Mouse (Mus musculus): ENCODE measurements at regions not wholly inside any gene's neighbourhood (a gene's known extent, or its start where the extent isn't known, plus 50 kb on each side); places are given as distances from the start of the nearest gene placed in this dataset.
"Not testable (repeated sequence)": the region's sequence is repeated elsewhere in the genome, so short reads cannot be mapped to it uniquely, and the experiment has no call there.

DNA sequence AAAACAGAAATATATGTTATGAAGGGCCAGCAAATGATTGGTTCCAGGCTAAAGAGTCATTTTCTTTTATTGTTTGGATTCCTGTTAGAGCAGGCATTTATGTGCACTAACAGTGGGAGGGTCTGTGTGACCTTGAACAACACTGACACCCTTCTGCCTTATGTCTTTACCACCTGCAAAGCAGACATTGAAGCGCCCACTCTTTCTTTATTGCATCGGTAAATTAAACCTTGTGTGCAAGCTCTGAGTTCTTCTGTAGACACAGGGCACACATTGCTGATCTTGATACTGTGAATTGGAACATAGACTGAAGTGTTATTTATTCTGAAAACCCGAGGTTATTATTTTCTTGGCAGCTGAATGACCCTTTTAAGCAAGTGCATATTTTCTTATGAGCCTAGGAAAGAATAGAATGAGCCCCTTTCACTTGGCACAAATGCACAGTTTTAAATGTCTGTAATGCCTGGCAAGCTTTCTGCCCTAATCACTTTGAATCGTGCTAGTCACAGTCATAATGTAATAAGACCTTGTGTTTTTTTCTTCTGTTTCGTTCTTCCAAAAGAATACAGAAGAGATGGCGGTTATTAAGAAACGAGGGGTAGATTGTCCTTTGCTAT is 125.1 kb upstream of the Cobl start:
- no peak overlapping the region for H3K27ac ChIP-seq
- intact Hi-C loops (cut with DNase I): no loop called here
- TF ChIP-seq CTCF (IDR thresholded peaks at IDR 0.05): no peak
- no peak overlapping the region for H3K4me3 ChIP-seq
- DNase-seq (ENCODE audit: extremely low spot score in 1 of 2, low spot score in 2 of 2): no peak

DNA sequence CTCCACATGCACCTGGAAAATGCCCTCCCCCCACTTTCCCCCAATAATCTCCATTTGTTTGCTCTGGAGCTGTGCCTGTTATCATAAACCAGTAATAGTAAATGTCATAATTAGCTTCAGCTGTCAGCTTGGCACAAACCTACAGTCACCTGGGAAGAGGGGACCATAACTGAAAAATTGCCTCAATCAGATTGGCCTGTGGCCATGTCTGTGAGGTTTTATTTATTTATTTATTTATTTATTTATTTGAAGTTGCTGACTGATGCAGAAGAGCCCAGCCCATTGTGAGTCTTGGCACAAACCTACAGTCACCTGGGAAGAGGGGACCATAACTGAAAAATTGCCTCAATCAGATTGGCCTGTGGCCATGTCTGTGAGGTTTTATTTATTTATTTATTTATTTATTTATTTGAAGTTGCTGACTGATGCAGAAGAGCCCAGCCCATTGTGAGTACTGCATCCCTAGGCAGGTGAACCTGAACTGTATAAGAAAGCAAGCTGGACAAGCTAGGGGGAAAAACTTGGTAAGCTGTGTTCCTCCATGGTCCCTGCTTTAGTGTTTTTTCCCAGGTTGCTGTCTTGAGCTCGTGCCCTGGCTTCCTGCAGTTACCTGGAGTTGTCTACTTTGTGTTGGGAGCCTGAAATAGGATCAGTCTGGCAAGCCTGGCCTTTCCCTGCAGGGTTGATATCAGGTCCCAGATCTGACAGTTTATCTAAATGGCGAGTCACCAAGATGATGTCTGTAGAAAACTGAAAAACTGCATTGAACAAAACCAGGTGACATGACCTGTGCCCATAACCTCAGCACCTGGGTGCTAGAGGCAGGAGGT is 120.3 kb upstream of the Cobl start:
- H3K4me3 ChIP-seq; intact Hi-C loops (cut with DNase I); H3K27ac ChIP-seq; DNase-seq (ENCODE audit: extremely low spot score in 1 of 2, low spot score in 2 of 2): not testable (repeated sequence)

DNA sequence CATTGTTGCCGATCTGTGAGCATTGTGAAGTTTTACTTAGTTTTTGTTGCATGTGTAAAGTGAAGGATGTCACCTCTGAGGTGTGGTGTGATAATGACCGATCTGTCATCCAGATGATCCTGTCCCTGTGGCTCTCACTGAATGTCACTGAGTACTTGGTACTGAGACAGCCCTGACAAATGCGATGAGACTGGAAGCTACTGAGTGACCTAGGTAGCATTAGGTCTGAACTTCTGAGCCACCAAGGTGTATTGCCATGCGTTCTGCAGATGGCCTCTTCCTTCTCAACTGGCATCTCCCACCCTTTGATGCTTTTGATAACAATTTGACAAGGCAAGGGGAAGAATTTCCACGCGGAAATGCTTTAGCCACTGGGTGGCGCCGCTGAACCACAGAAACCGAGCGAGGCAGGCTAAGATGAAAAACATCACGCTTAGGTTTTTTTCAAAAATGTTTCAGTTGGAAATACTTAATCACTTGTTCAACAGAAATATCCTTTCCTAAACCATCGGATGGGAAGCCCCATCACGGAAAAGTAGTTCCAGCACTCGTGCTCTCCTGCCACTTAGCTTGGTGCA is 114.3 kb upstream of the Cobl start:
- intact Hi-C loops (cut with DNase I): no loop called here
- Histone ChIP-seq H3K4me3 (no peak overlapping the region), H3K27ac (no peak overlapping the region)
- peak; percentile 67 to 79 for DNase-seq (ENCODE audit: extremely low spot score in 1 of 2, low spot score in 2 of 2)
- TF ChIP-seq CTCF (IDR thresholded peaks at IDR 0.05): peak; percentile 86

DNA sequence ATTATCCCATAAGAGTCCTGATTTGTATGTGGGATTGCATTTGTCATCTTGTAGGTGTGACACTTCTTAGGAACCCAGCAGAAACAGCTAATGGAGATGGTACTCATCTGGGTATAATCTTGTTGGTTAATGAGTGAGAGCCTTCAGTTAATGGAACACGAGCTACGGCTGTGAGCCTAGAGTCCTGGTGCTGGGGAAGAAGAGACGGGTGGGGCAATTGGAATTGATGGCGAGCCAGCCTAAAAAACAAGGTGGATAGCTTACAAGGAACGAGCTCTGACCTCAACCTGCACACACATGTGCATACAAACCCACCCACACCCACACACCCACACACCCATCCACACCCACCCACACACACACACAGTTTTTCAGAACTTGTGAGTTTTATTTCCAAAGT is 94.9 kb upstream of the Cobl start:
- no peak overlapping the region for H3K27ac ChIP-seq
- no peak for DNase-seq (ENCODE audit: extremely low spot score in 1 of 2, low spot score in 2 of 2)
- no peak overlapping the region for H3K4me3 ChIP-seq
- TF ChIP-seq CTCF (IDR thresholded peaks at IDR 0.05): no peak
- intact Hi-C loops (cut with DNase I): loop anchor here (5.0 kb wide), 1 partner anchor 747 kb away; no protein-coding TSS in a partner anchor

DNA sequence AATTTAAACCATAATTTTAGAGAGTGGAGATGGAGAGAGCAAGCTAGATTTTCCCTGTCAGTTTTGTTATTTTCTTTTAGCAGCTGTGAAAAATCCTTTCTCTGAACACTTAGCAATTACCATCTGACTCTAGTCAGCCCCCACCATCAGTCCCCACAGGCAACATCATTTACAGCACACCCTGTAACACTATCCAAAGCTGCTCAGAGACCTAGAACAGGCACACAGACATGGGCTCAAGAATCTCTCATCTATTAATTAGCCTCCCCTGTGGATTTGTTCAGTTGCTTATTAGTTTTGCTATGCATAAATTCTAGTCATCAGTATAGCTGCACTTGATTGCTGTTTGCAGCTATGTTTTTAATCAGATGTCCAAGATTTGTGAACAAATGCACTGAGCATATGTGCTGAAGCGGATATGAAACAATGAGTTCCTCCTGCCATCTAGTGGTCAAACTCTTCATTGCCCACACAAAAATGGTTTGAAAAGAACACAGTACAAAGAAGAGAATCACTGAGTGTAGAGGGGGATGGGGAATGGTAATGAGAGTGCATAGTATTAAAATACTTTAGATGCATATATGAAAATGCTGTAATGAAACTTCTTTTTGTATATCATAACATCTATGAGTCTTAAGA is 94.4 kb upstream of the Cobl start:
- TF ChIP-seq CTCF (IDR thresholded peaks at IDR 0.05): peak; percentile 80
- Histone ChIP-seq H3K4me3 (no peak overlapping the region), H3K27ac (no peak overlapping the region)
- DNase-seq (ENCODE audit: extremely low spot score in 1 of 2, low spot score in 2 of 2): no peak
- intact Hi-C loops (cut with DNase I): loop anchor here (5.0 kb wide), 1 partner anchor 747 kb away; no protein-coding TSS in a partner anchor

DNA sequence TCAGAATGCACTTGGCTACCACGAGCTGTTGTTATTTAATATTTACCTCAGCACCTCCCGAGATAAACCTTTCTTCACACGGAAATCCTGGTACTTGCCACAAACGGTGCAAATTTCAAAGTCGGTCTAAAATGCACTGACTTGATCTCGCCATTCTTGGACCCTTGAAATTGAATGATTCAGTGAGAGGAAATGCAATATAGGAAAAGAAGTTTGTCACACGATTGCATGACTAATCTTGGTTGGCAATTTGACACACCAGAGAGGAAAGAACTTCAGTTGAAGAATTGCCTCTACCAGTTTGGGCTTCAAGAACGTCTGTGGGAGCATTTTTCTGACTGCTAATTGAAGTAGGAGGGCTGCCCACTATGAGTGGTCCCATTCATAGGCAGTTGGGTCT is 93.4 kb upstream of the Cobl start:
- Histone ChIP-seq H3K4me3 (no peak overlapping the region), H3K27ac (no peak overlapping the region)
- TF ChIP-seq CTCF (IDR thresholded peaks at IDR 0.05): no peak
- no peak for DNase-seq (ENCODE audit: extremely low spot score in 1 of 2, low spot score in 2 of 2)
- intact Hi-C loops (cut with DNase I): loop anchor here (5.0 kb wide), 1 partner anchor 746 kb away; no protein-coding TSS in a partner anchor

DNA sequence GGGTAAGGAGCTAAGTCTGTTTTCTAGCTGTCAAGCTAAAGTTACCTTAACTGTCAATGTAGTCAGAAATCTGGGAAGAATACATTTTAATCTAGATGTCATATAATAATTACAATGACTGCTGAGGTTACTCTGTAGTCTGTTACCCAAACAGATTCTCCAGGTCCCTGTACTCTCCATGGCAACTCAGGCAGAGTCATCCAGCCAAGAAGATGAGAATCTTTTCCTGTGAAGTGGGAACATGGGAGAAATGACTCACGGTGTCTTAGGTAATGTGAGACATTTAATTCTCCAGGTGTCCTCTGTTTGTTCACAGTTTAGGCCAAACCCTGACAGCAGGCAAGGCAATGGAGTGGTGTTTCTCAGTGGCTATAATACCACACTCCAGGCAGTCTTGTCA is 81.0 kb upstream of the Cobl start:
- Histone ChIP-seq H3K4me3 (no peak overlapping the region), H3K27ac (no peak overlapping the region)
- no peak for TF ChIP-seq CTCF (IDR thresholded peaks at IDR 0.05)
- intact Hi-C loops (cut with DNase I): no loop called here
- DNase-seq (ENCODE audit: extremely low spot score in 1 of 2, low spot score in 2 of 2): no peak

DNA sequence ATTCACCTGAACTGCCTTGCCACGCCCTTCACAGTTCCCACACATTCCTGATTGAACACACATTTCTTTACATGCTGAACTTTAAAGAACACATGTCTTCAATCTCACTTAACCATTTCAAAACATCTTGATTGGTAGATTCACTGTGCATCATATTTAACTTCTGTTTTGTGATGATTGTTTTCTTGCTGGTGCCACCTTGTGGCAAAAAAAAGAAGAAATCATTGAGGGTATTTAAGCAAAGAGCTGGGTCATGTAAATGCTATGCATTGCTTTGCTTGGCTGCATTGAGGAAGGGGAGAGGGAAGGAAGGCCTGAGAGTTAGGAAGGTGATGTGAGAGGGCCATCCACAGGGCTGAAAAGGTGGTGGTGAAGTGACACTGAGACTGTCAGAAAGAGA is 78.3 kb upstream of the Cobl start:
- Histone ChIP-seq H3K27ac (no peak overlapping the region), H3K4me3 (no peak overlapping the region)
- intact Hi-C loops (cut with DNase I): loop anchor here (5.0 kb wide), 2 partner anchors 516 to 731 kb away; no protein-coding TSS in a partner anchor
- peak; percentile 60 for TF ChIP-seq CTCF (IDR thresholded peaks at IDR 0.05)
- DNase-seq (ENCODE audit: extremely low spot score in 1 of 2, low spot score in 2 of 2): no peak

DNA sequence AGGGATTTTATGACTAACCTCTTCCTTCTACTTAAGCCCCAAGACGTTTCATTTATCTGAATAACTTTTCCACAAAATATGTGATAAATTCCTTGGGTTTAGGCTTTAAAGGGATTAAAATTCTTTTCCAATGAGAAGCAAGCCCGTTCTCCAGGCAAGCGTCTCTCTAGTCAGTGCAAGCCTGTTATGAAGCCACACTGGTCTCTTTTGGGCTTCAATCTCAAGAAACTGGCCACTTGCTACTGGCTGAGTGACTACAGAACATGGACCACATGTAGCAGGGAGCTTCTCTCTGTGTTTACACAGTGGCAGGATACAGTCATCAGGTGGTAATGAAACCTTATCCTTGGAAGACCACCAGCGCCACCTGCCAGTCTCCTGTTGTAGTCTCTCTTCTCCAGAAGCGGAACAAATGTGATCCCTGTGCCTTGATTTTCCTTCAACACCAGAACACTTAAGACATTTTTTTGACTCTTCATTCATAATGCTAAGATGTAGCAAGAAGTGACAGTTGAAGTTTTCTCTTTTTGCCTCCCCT is 75.6 kb upstream of the Cobl start:
- peak in 1 of 2 experiments; percentile 32 for DNase-seq (ENCODE audit: extremely low spot score in 1 of 2, low spot score in 2 of 2)
- Histone ChIP-seq H3K27ac (no peak overlapping the region), H3K4me3 (no peak overlapping the region)
- intact Hi-C loops (cut with DNase I): loop anchor here (5.0 kb wide), 2 partner anchors 513 to 728 kb away; no protein-coding TSS in a partner anchor
- TF ChIP-seq CTCF (IDR thresholded peaks at IDR 0.05): peak; percentile 56

DNA sequence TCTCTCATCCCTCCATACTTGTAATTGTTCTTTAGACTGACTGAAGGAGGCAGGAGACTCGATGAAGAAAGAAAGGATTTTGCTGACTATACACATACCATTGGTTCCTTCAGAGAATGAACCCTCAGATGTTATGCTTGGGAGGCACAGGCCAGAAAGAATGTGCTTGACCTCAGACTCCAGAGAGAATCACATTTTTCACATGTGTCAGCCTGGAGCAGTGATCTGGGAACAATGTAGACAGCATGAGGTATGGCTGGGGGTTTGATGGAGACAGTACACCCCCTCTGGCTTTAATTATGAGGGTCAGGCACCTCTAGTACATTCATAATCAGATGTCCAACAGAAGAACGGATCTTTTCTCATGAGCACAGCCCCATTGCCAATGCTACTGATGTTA is 70.3 kb upstream of the Cobl start:
- no peak for TF ChIP-seq CTCF (IDR thresholded peaks at IDR 0.05)
- DNase-seq (ENCODE audit: extremely low spot score in 1 of 2, low spot score in 2 of 2): no peak
- no peak overlapping the region for H3K27ac ChIP-seq
- H3K4me3 ChIP-seq: no peak overlapping the region
- intact Hi-C loops (cut with DNase I): no loop called here

DNA sequence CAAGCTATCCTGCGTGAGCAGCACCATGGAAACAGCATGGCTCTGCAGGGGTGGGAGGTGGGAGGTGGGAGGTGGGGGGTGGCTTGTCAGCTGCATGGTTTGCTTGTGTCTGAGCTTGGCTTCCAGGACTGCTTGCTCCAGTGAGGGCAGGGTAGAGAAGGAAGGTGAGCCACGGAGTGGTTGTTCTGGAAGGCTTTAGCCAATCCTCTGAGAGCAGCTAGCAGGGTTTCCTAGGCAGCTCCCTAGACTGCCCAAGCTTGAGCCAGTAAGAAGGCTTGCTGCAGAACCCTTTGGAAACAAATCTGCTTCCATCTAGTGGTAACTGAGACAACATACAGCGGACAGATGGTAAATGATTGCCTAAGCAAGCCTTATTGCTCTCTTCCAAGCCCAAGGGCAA is 67.5 kb upstream of the Cobl start:
- intact Hi-C loops (cut with DNase I): loop anchor here (1.0 to 2.0 kb wide), 3 partner anchors 67 to 217 kb away; partner anchors contain the start of gene Cobl
- H3K27ac ChIP-seq: no peak overlapping the region
- H3K4me3 ChIP-seq: no peak overlapping the region
- peak; percentile 76 for TF ChIP-seq CTCF (IDR thresholded peaks at IDR 0.05)
- peak; percentile 52 to 58 for DNase-seq (ENCODE audit: extremely low spot score in 1 of 2, low spot score in 2 of 2)

DNA sequence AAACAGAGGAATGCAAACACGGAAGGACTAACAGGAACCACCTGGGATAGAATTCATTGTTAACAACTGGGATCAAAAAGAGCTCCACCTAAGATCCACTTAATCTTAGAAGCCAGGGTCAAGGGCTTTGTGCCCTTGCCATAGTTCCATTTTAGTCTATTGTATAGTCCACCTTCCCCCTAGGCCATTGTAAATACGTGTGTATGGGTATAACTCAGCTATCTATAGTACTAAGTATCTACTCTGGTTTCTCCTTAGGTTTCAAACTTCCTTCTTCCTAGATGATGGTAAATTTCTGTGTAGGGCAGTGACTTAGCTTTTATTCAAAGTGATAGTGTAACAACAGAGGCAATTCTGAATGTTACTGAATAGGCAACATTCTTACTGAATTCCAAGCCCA is 57.3 kb upstream of the Cobl start:
- H3K4me3 ChIP-seq; intact Hi-C loops (cut with DNase I); H3K27ac ChIP-seq; DNase-seq (ENCODE audit: extremely low spot score in 1 of 2, low spot score in 2 of 2): not testable (repeated sequence)

Data from left cerebral cortex, adult 2 months (tissue).